Mouse (Mus musculus) G1E-ER4 (cell line): ENCODE data around the gene Cel. TPM values are rescaled to one million over a fixed set of nuclear protein-coding genes. Genes with fewer than 3 reads are reported as not detected.

Source experiments
- GATA1 ChIP-seq: IDR thresholded peaks from one replicate; pipeline ENCODE4 v1.8.0; 2012; ENCODE audit warnings: low read length, inconsistent platforms
- polyA plus RNA-seq: library from polyadenylated mRNA; stranded (reverse); fragments of >175 nt; gene quantifications from 2 replicates; pipeline ENCODE4 v1.2.3, GENCODE M21; 2012

The Cel gene
- polyA plus RNA-seq, 1 experiment: not detected

GRCm38 (mm10) chr2:28557452-28557851 is 5.8 kb downstream of the Cel start:
- TF ChIP-seq GATA1: no peak

- TF ChIP-seq GATA1: no peak
Measured at GRCm38 (mm10) chr2:28552301-28552700, 10.9 kb downstream of the Cel start.

- TF ChIP-seq GATA1: no peak
Measured at GRCm38 (mm10) chr2:28549157-28549556, 14.0 kb downstream of the Cel start.

- no peak for TF ChIP-seq GATA1
Measured at GRCm38 (mm10) chr2:28547237-28548172, 15.7 kb downstream of the Cel start.

GRCm38 (mm10) chr2:28546560-28546959 is 16.6 kb downstream of the Cel start:
- no peak for TF ChIP-seq GATA1

- TF ChIP-seq GATA1: no peak
Measured at GRCm38 (mm10) chr2:28545976-28546375, 17.2 kb downstream of the Cel start.

- no peak for TF ChIP-seq GATA1
Measured at GRCm38 (mm10) chr2:28543894-28544293, 19.3 kb downstream of the Cel start.

GRCm38 (mm10) chr2:28540587-28541227 is 22.5 kb downstream of the Cel start:
- no peak for TF ChIP-seq GATA1

GRCm38 (mm10) chr2:28539949-28540348 is 23.3 kb downstream of the Cel start:
- no peak for TF ChIP-seq GATA1

GRCm38 (mm10) chr2:28539206-28539605 is 24.0 kb downstream of the Cel start:
- no peak for TF ChIP-seq GATA1

- no peak for TF ChIP-seq GATA1
Measured at GRCm38 (mm10) chr2:28538817-28539128, 24.4 kb downstream of the Cel start.

GRCm38 (mm10) chr2:28537995-28538816 is 25.0 kb downstream of the Cel start:
- TF ChIP-seq GATA1: no peak

- TF ChIP-seq GATA1: no peak
Measured at GRCm38 (mm10) chr2:28537634-28537920, 25.6 kb downstream of the Cel start.

GRCm38 (mm10) chr2:28536766-28537633 is 26.2 kb downstream of the Cel start:
- no peak for TF ChIP-seq GATA1

- TF ChIP-seq GATA1: no peak
Measured at GRCm38 (mm10) chr2:28536166-28536565, 27.0 kb downstream of the Cel start.
